Mouse (Mus musculus): ENCODE results near the gene Ranbp3.

Ranbp3 gene

GRCm38 (mm10) chr17:56673647-56674416 lies 738 bp downstream of the Ranbp3 start:
- no peak for DNase-seq (ENCODE audit: low read depth, low spot score)

GRCm38 (mm10) chr17:56681791-56682190 lies 8.7 kb downstream of the Ranbp3 start:
- no peak for DNase-seq (ENCODE audit: low read depth, low spot score)

GRCm38 (mm10) chr17:56682880-56683279 lies 9.8 kb downstream of the Ranbp3 start:
- DNase-seq (ENCODE audit: low read depth, low spot score), result no peak

GRCm38 (mm10) chr17:56683546-56684140 lies 10.5 kb downstream of the Ranbp3 start:
- no peak for DNase-seq (ENCODE audit: low read depth, low spot score)

GRCm38 (mm10) chr17:56684649-56685048 lies 11.6 kb downstream of the Ranbp3 start:
- DNase-seq (ENCODE audit: low read depth, low spot score), result no peak

GRCm38 (mm10) chr17:56686801-56687200 lies 13.7 kb downstream of the Ranbp3 start:
- no peak for DNase-seq (ENCODE audit: low read depth, low spot score)

- DNase-seq (ENCODE audit: low read depth, low spot score), result no peak
These were observed 15.0 kb downstream of the Ranbp3 start for GRCm38 (mm10) chr17:56688045-56688444.

- DNase-seq (ENCODE audit: low read depth, low spot score), result no peak
These were observed 15.6 kb downstream of the Ranbp3 start for GRCm38 (mm10) chr17:56688689-56689088.

- DNase-seq (ENCODE audit: low read depth, low spot score), result no peak
These were observed 20.3 kb downstream of the Ranbp3 start for GRCm38 (mm10) chr17:56693395-56693794.

GRCm38 (mm10) chr17:56693851-56694310 lies 20.8 kb downstream of the Ranbp3 start:
- DNase-seq (ENCODE audit: low read depth, low spot score), result no peak

- DNase-seq (ENCODE audit: low read depth, low spot score), result no peak
These were observed 27.4 kb downstream of the Ranbp3 start for GRCm38 (mm10) chr17:56700451-56700850.

- no peak for DNase-seq (ENCODE audit: low read depth, low spot score)
These were observed 29.9 kb downstream of the Ranbp3 start for GRCm38 (mm10) chr17:56703038-56703437.

GRCm38 (mm10) chr17:56706515-56706914 lies 33.4 kb downstream of the Ranbp3 start:
- no peak for DNase-seq (ENCODE audit: low read depth, low spot score)

GRCm38 (mm10) chr17:56708692-56709091 lies 35.6 kb downstream of the Ranbp3 start:
- DNase-seq (ENCODE audit: low read depth, low spot score), result peak; percentile 41

- DNase-seq (ENCODE audit: low read depth, low spot score), result peak; percentile 62
These were observed 36.6 kb downstream of the Ranbp3 start for GRCm38 (mm10) chr17:56709708-56710107.

- no peak for DNase-seq (ENCODE audit: low read depth, low spot score)
These were observed 42.3 kb downstream of the Ranbp3 start for GRCm38 (mm10) chr17:56715360-56715759.

GRCm38 (mm10) chr17:56715914-56716654 lies 43.0 kb downstream of the Ranbp3 start:
- peak; percentile 21 for DNase-seq (ENCODE audit: low read depth, low spot score)

GRCm38 (mm10) chr17:56716655-56717362 lies 43.7 kb downstream of the Ranbp3 start:
- DNase-seq (ENCODE audit: low read depth, low spot score), result peak; percentile 99

GRCm38 (mm10) chr17:56717363-56718058 lies 44.4 kb downstream of the Ranbp3 start, which contains the start of the genes Ndufa11 and Vmac:
Gene Ndufa11 (plus strand): TSS chr17:56717767.
Gene Vmac (minus strand): TSS chr17:56718022.
- DNase-seq (ENCODE audit: low read depth, low spot score), result peak; percentile 97

GRCm38 (mm10) chr17:56722441-56722840 lies 49.3 kb downstream of the Ranbp3 start:
- no peak for DNase-seq (ENCODE audit: low read depth, low spot score)

All from ES-CJ7 (cell line).